Mouse (Mus musculus) forebrain, embryonic 10.5 days (tissue): Measurements from ENCODE around the gene Wbp2. TPM values are rescaled to one million over a fixed set of nuclear protein-coding genes. Genes with fewer than 3 reads are reported as not detected.

ENCODE experiments used
- DNase-seq: peaks from one replicate; pipeline ENCODE4 v3.0.0-alpha.2; 2017; ENCODE audit warnings: low spot score; ENCODE audit errors: extremely low spot score
- H3K27ac ChIP-seq: fragments of 300-500 bp; sonication (generic); 2 replicates; pipeline ENCODE4 v1.5.1; 2016; ENCODE audit warnings: mild to moderate bottlenecking
- H3K27me3 ChIP-seq: fragments of 300-500 bp; sonication (generic); 2 replicates; pipeline ENCODE4 v1.6.1; 2016; ENCODE audit warnings: mild to moderate bottlenecking; ENCODE audit not compliant: poor library complexity, severe bottlenecking
- H3K36me3 ChIP-seq: fragments of 300-500 bp; sonication (generic); replicated peaks from 2 replicates; pipeline ENCODE4 v1.6.1; 2016; ENCODE audit warnings: mild to moderate bottlenecking, moderate library complexity
- H3K4me1 ChIP-seq: fragments of 300-500 bp; sonication (generic); 2 replicates; pipeline ENCODE4 v1.6.1; 2016
- H3K4me3 ChIP-seq: fragments of 300-500 bp; sonication (generic); 2 replicates; pipeline ENCODE4 v1.5.1; 2016; ENCODE audit warnings: mild to moderate bottlenecking, moderate library complexity
- H3K9me3 ChIP-seq: fragments of 300-500 bp; sonication (generic); 2 replicates; pipeline ENCODE4 v1.6.1; 2016; ENCODE audit warnings: mild to moderate bottlenecking, moderate library complexity
- WGBS: fragments of 180-500 bp; shearing (Covaris S2); methylation state at CpG from one replicate; pipeline ENCODE4 v1.1.7; 2016; 5-methylcytosine and 5-hydroxymethylcytosine counted together
- polyA plus RNA-seq: library from polyadenylated mRNA; unstranded; fragments of >200 nt; fragmentation: Nextera tagmentation; extraction: Ambion mirVana; gene quantifications from 2 replicates; pipeline ENCODE4 v1.2.1, GENCODE M21; 2016

The Wbp2 gene
- polyA plus RNA-seq, 1 experiment from 2014 or later: 73.6 TPM

- peaks cover 28% of the 10 kb centered on the region for H3K4me1 ChIP-seq
- H3K27me3 ChIP-seq: no peaks in the 10 kb centered on the region
- no peak for DNase-seq
- peaks cover 62% of the 10 kb centered on the region for H3K36me3 ChIP-seq
- 72% methylated on average over 8 of the region's 8 CpGs for WGBS
- no peaks in the 10 kb centered on the region for H3K9me3 ChIP-seq
- no peak overlapping the region for H3K4me3 ChIP-seq
- H3K27ac ChIP-seq: peak overlapping the region; percentile 48
Measured at GRCm38 (mm10) chr11:116062521-116062920, 24.3 kb downstream of the Wbp2 start.

- H3K9me3 ChIP-seq: no peaks in the 10 kb centered on the region
- peaks cover 26% of the 10 kb centered on the region for H3K4me1 ChIP-seq
- DNase-seq: no peak
- no peaks in the 10 kb centered on the region for H3K27me3 ChIP-seq
- H3K36me3 ChIP-seq: peaks cover 69% of the 10 kb centered on the region
- no peak overlapping the region for H3K4me3 ChIP-seq
- WGBS: 89% methylated on average over 13 of the region's 13 CpGs
- H3K27ac ChIP-seq: peak overlapping the region; percentile 48; the same call in 1 of the 2 replicates
Measured at GRCm38 (mm10) chr11:116061641-116062415, 25.0 kb downstream of the Wbp2 start.

DNA sequence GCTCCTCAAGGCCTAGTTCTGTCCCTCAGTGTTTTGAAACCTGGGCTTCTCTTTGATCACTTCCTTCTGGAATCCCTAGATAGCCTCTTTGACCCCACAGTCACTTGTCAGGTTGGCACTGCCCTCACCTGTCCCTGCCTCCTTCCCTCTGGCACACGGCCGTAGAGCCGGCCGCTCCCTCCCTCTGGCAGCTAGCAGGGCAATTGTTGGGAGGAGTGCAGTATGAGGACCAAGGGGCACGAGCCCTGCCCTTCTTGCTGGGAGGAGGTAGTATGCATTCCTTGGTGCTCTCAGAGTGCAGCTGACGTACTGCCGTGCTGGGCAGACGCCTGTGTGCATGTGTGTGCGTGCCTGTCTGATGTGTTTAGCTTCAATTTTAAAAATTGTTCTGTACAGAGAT is 26.2 kb downstream of the Wbp2 start:
- no peak for DNase-seq
- Histone ChIP-seq H3K36me3 (peaks cover 81% of the 10 kb centered on the region), H3K9me3 (no peaks in the 10 kb centered on the region), H3K4me1 (peaks cover 20% of the 10 kb centered on the region), H3K4me3 (no peak overlapping the region), H3K27me3 (no peaks in the 10 kb centered on the region), H3K27ac (no peak overlapping the region)
- WGBS: 92% methylated on average over 9 of the region's 9 CpGs

DNA sequence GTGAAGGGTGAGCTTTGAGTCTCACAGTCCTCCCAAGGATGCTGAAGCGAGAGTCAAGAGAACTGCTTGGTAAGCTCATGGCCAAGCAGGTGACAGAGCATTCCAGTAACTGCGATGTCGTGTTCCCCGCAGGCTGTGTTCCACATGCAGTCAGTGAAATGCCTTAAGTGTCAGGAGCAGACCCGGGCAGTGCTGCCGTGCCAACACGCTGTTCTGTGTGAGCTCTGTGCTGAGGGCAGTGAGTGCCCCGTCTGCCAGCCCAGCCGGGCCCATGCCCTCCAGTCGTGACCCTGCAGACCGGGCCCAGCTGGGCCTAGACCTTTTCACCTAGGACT is 27.1 kb downstream of the Wbp2 start:
- no peak overlapping the region for H3K4me3 ChIP-seq
- no peak overlapping the region for H3K27ac ChIP-seq
- H3K36me3 ChIP-seq: peaks cover 90% of the 10 kb centered on the region
- no peaks in the 10 kb centered on the region for H3K9me3 ChIP-seq
- DNase-seq: no peak
- H3K27me3 ChIP-seq: no peaks in the 10 kb centered on the region
- peaks cover 19% of the 10 kb centered on the region for H3K4me1 ChIP-seq
- 97% methylated on average over 11 of the region's 11 CpGs for WGBS

GRCm38 (mm10) chr11:116058868-116059690 is 27.7 kb downstream of the Wbp2 start:
- H3K4me3 ChIP-seq: no peak overlapping the region
- H3K27ac ChIP-seq: no peak overlapping the region
- peaks cover 13% of the 10 kb centered on the region for H3K4me1 ChIP-seq

GRCm38 (mm10) chr11:116058022-116058614 is 28.7 kb downstream of the Wbp2 start:
- no peak overlapping the region for H3K27ac ChIP-seq
- 92% methylated on average over 12 of the region's 12 CpGs for WGBS

More at GRCm38 (mm10) chr11:116058868-116059690, 27.7 kb downstream of the Wbp2 start:
- DNase-seq: no peak
- Histone ChIP-seq H3K9me3 (no peaks in the 10 kb centered on the region), H3K36me3 (peaks cover 96% of the 10 kb centered on the region), H3K27me3 (no peaks in the 10 kb centered on the region)
- 91% methylated on average over 17 of the region's 17 CpGs for WGBS

DNA sequence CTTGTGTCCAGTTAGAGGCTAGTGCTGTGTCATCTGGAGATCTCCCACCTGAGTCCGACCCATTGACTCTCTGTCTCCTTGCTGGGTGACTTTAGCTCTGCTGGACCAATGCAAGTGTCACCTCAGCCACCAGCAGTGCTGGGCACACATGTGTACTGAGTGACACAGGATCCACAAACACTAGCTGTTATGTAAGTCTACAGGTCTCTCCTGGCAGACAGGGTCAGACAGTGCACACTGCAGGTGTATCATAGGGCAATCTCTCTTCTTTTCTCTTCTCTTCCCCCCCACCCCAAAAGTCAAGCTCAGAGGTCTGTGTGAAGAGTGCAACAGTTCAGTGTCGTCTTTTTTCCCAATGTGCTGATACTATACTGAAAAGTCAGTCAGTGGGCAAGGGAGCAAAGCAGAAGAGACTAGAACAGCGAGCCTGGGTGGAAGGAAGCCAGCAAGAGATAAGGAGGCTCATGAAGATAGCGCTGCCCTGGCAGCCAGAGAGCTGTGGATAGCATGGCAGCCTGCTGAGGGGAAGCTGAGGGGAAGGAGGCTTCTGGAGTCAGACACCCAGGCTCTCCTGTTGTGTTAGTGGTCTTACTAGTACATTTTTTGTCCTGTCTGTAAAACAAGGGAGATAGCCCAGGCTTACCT is 29.4 kb downstream of the Wbp2 start:
- Histone ChIP-seq H3K27ac (no peak overlapping the region), H3K4me3 (no peak overlapping the region), H3K36me3 (peaks cover 100% of the 10 kb centered on the region), H3K9me3 (no peaks in the 10 kb centered on the region), H3K27me3 (no peaks in the 10 kb centered on the region), H3K4me1 (peaks cover 4% of the 10 kb centered on the region; the same call in 1 of the 2 replicates)
- no peak for DNase-seq
- 87% methylated on average over 4 of the region's 4 CpGs for WGBS

More at GRCm38 (mm10) chr11:116058022-116058614, 28.7 kb downstream of the Wbp2 start:
- DNase-seq: no peak
- Histone ChIP-seq H3K4me3 (no peak overlapping the region), H3K27me3 (no peaks in the 10 kb centered on the region), H3K36me3 (peaks cover 100% of the 10 kb centered on the region), H3K9me3 (no peaks in the 10 kb centered on the region), H3K4me1 (peaks cover 7% of the 10 kb centered on the region; the same call in 1 of the 2 replicates)

DNA sequence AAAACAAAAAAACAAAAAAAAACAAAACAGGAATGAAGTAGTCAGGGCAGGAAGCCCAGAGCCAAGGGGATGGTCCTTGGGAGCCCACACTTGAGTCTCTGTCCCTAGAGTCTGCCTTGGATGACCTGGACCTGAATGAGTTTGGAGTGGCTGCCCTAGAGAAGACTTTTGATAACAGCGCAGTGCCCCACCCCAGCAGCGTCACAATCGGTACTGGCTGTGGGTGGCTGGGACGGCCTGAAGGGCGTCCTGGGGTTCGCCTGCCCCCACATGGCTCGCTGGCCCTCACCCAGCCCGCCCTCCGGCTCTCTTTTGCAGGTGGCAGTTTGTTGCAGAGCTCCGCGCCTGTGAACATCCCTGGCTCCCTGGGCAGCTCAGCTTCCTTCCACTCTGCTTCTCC is 30.9 kb downstream of the Wbp2 start:
- Histone ChIP-seq H3K4me3 (no peak overlapping the region), H3K36me3 (peaks cover 100% of the 10 kb centered on the region)
- WGBS: 96% methylated on average over 11 of the region's 11 CpGs

DNA sequence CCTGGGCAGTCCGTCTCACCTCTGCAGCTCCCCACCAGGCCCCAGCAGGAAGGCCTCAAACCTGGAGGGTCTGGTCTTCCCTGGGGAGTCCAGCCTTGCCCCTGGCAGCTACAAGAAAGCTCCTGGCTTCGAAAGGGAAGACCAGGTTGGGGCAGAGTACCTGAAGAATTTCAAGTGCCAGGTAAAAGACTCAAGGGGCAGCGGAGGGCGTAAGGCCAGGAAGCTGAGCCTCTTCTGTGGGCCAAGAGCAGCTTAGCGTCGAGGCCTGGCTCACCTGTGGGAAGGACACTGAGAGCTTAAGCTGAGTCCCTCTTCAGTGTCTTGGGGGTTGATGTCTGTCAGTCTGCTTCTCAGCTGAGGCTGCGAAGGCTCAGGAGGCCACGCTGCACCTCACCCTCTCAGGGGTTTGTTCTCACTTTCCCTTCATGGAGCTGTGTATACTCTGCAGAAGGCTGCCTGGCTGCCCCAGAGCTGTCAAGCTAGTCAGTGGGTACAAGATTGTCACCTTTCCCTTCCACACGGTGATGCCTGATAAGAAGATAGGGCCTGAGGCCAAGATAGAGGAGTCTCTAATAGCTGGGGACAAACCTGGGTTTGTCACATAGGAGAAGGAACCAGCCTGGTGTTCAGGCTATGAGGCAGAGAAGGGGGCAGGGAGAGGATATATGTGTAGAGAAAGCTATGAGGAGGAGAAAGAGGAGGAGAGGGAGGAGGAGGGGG is 33.1 kb downstream of the Wbp2 start:
- no peak overlapping the region for H3K27ac ChIP-seq
- H3K4me1 ChIP-seq: no peaks in the 10 kb centered on the region
- H3K36me3 ChIP-seq: peaks cover 100% of the 10 kb centered on the region
- DNase-seq: no peak
- no peak overlapping the region for H3K4me3 ChIP-seq
- H3K27me3 ChIP-seq: no peaks in the 10 kb centered on the region
- H3K9me3 ChIP-seq: peaks cover 5% of the 10 kb centered on the region; the same call in 1 of the 2 replicates
- 94% methylated on average over 9 of the region's 9 CpGs for WGBS

More for the DNA sequence above, 30.9 kb downstream of the Wbp2 start:
- Histone ChIP-seq H3K4me1 (no peaks in the 10 kb centered on the region), H3K27me3 (no peaks in the 10 kb centered on the region), H3K9me3 (no peaks in the 10 kb centered on the region), H3K27ac (no peak overlapping the region)
- DNase-seq: no peak

DNA sequence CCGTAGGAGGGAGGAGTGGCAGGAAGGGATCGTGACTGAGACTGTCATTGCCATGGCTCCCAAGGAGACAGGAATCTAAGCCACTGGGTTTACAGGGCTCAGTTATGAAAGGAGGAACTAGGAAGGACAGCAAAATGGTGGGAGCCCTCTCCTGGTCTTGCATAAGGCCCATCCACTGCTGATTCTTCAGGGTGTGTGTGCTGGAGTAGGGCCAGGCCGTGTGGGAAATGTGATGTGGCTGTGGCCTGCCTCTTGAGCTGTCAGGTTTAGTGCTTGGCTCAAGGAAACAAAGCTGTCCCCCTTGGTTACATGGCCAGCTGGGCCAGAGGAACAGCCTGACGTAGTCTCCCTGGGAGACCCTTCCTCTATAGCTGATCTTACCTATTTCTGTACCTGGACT is 36.6 kb downstream of the Wbp2 start:
- H3K27me3 ChIP-seq: no peaks in the 10 kb centered on the region
- WGBS: 91% methylated on average over 4 of the region's 4 CpGs
- peaks cover 100% of the 10 kb centered on the region for H3K36me3 ChIP-seq
- no peaks in the 10 kb centered on the region for H3K4me1 ChIP-seq
- no peak overlapping the region for H3K4me3 ChIP-seq
- no peak overlapping the region for H3K27ac ChIP-seq
- DNase-seq: no peak
- H3K9me3 ChIP-seq: peaks cover 5% of the 10 kb centered on the region; the same call in 1 of the 2 replicates

DNA sequence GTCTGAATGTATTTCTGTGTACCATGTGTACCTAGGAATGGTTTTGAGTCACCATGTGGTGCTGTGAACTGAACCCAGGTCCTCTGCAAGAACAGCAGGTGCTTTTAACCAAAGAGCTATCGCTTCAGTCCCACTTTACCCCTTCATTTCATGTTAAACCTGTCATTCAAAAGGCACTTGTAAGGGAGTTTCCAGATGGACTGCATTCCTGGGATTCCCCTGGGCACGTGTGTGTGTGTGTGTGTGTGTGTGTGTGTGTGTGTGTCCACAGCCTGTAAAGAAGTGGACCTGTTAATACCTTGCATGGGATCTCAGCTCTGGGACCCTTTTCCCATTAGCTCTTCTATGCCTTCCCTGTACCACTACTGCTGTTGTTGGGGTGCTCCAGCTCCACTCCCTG is 37.2 kb downstream of the Wbp2 start:
- H3K27me3 ChIP-seq: no peaks in the 10 kb centered on the region

GRCm38 (mm10) chr11:116045173-116045572 is 41.6 kb downstream of the Wbp2 start:
- 94% methylated on average over 6 of the region's 6 CpGs for WGBS
- DNase-seq: no peak
- no peak overlapping the region for H3K27ac ChIP-seq
- peaks cover 9% of the 10 kb centered on the region; the same call in 1 of the 2 replicates for H3K9me3 ChIP-seq
- no peak overlapping the region for H3K4me3 ChIP-seq
- H3K36me3 ChIP-seq: peaks cover 99% of the 10 kb centered on the region
- H3K27me3 ChIP-seq: no peaks in the 10 kb centered on the region
- no peaks in the 10 kb centered on the region for H3K4me1 ChIP-seq

More for the DNA sequence above, 37.2 kb downstream of the Wbp2 start:
- 88% methylated on average over 2 of the region's 2 CpGs for WGBS
- Histone ChIP-seq H3K4me1 (no peaks in the 10 kb centered on the region), H3K27ac (no peak overlapping the region), H3K4me3 (no peak overlapping the region), H3K9me3 (peaks cover 5% of the 10 kb centered on the region; the same call in 1 of the 2 replicates), H3K36me3 (peaks cover 100% of the 10 kb centered on the region)
- no peak for DNase-seq
